Mouse (Mus musculus): Measurements from ENCODE around the gene Ggact. TPM values are rescaled to one million over a fixed set of nuclear protein-coding genes. Genes with fewer than 3 reads are reported as not detected.

The Ggact gene
- polyA plus RNA-seq, 1 experiment = 137 TPM

GRCm38 (mm10) chr14:122867531-122868285 is 45.8 kb downstream of the Ggact start:
- Histone ChIP-seq H3K27me3 (ENCODE audit: control insufficient read depth, insufficient read depth, low read length) (no peaks in the 10 kb centered on the region), H3K4me3 (replicated peaks; ENCODE audit: insufficient read depth, low read depth, low read length) (no peak overlapping the region), H3K27ac (ENCODE audit: insufficient read depth, low read length) (no peak overlapping the region), H3K4me1 (ENCODE audit: control insufficient read depth, insufficient read depth, low read length) (peaks cover 5% of the 10 kb centered on the region; the same call in 1 of the 2 replicates)
- 86% methylated on average over 4 of the region's 4 CpGs for WGBS
- DNase-seq = peak; percentile 6 to 53
- TF ChIP-seq POLR2A (IDR thresholded peaks at IDR 0.05; ENCODE audit: borderline replicate concordance, insufficient read depth, low read length) (no peak), CTCF (IDR thresholded peaks at IDR 0.05; ENCODE audit: borderline replicate concordance, insufficient read depth, low read depth, low read length) (no peak)

- WGBS = 94% methylated on average over 4 of the region's 4 CpGs
- DNase-seq = no peak
- Histone ChIP-seq H3K4me3 (replicated peaks; ENCODE audit: insufficient read depth, low read depth, low read length) (no peak overlapping the region), H3K4me1 (ENCODE audit: control insufficient read depth, insufficient read depth, low read length) (peaks cover 9% of the 10 kb centered on the region; the same call in 1 of the 2 replicates), H3K27me3 (ENCODE audit: control insufficient read depth, insufficient read depth, low read length) (no peaks in the 10 kb centered on the region), H3K27ac (ENCODE audit: insufficient read depth, low read length) (no peak overlapping the region)
- TF ChIP-seq CTCF (IDR thresholded peaks at IDR 0.05; ENCODE audit: borderline replicate concordance, insufficient read depth, low read depth, low read length) (no peak), POLR2A (IDR thresholded peaks at IDR 0.05; ENCODE audit: borderline replicate concordance, insufficient read depth, low read length) (no peak)
Observed at GRCm38 (mm10) chr14:122865462-122866129, 48.0 kb downstream of the Ggact start.

- 36% methylated on average over 4 of the region's 4 CpGs for WGBS
- Histone ChIP-seq H3K27ac (ENCODE audit: insufficient read depth, low read length) (no peak overlapping the region), H3K4me3 (replicated peaks; ENCODE audit: insufficient read depth, low read depth, low read length) (no peak overlapping the region), H3K27me3 (ENCODE audit: control insufficient read depth, insufficient read depth, low read length) (no peaks in the 10 kb centered on the region), H3K4me1 (ENCODE audit: control insufficient read depth, insufficient read depth, low read length) (peaks cover 4% of the 10 kb centered on the region; the same call in 1 of the 2 replicates)
- TF ChIP-seq POLR2A (IDR thresholded peaks at IDR 0.05; ENCODE audit: borderline replicate concordance, insufficient read depth, low read length) (no peak), CTCF (IDR thresholded peaks at IDR 0.05; ENCODE audit: borderline replicate concordance, insufficient read depth, low read depth, low read length) (no peak)
- DNase-seq = peak in 1 of 2 experiments; percentile 37
Observed at GRCm38 (mm10) chr14:122862623-122863022, 50.9 kb downstream of the Ggact start.

GRCm38 (mm10) chr14:122859792-122860191 is 53.8 kb downstream of the Ggact start:
- no peaks in the 10 kb centered on the region for H3K27me3 ChIP-seq (ENCODE audit: control insufficient read depth, insufficient read depth, low read length)
- peaks cover 4% of the 10 kb centered on the region; the same call in 1 of the 2 replicates for H3K4me1 ChIP-seq (ENCODE audit: control insufficient read depth, insufficient read depth, low read length)
- no peak overlapping the region for H3K27ac ChIP-seq (ENCODE audit: insufficient read depth, low read length)
- no peak for TF ChIP-seq CTCF (IDR thresholded peaks at IDR 0.05; ENCODE audit: borderline replicate concordance, insufficient read depth, low read depth, low read length)
- no peak for TF ChIP-seq POLR2A (IDR thresholded peaks at IDR 0.05; ENCODE audit: borderline replicate concordance, insufficient read depth, low read length)
- no peak for DNase-seq
- no peak overlapping the region for H3K4me3 ChIP-seq (replicated peaks; ENCODE audit: insufficient read depth, low read depth, low read length)
- WGBS = 95% methylated on average over 1 of the region's 1 CpGs

- Histone ChIP-seq H3K27ac (ENCODE audit: insufficient read depth, low read length) (no peak overlapping the region), H3K4me3 (replicated peaks; ENCODE audit: insufficient read depth, low read depth, low read length) (no peak overlapping the region), H3K27me3 (ENCODE audit: control insufficient read depth, insufficient read depth, low read length) (no peaks in the 10 kb centered on the region), H3K4me1 (ENCODE audit: control insufficient read depth, insufficient read depth, low read length) (no peaks in the 10 kb centered on the region)
- no peak for DNase-seq
- WGBS = 90% methylated on average over 5 of the region's 5 CpGs
- TF ChIP-seq CTCF (IDR thresholded peaks at IDR 0.05; ENCODE audit: borderline replicate concordance, insufficient read depth, low read depth, low read length) (no peak), POLR2A (IDR thresholded peaks at IDR 0.05; ENCODE audit: borderline replicate concordance, insufficient read depth, low read length) (no peak)
Observed at GRCm38 (mm10) chr14:122852506-122853057, 61.0 kb downstream of the Ggact start.

GRCm38 (mm10) chr14:122837018-122837417 is 76.5 kb downstream of the Ggact start:
- 27% methylated on average over 2 of the region's 2 CpGs for WGBS
- Histone ChIP-seq H3K4me1 (ENCODE audit: control insufficient read depth, insufficient read depth, low read length) (no peaks in the 10 kb centered on the region), H3K27ac (ENCODE audit: insufficient read depth, low read length) (no peak overlapping the region), H3K4me3 (replicated peaks; ENCODE audit: insufficient read depth, low read depth, low read length) (no peak overlapping the region), H3K27me3 (ENCODE audit: control insufficient read depth, insufficient read depth, low read length) (no peaks in the 10 kb centered on the region)
- peak in 1 of 2 experiments; percentile 26 for DNase-seq
- TF ChIP-seq POLR2A (IDR thresholded peaks at IDR 0.05; ENCODE audit: borderline replicate concordance, insufficient read depth, low read length) = no peak
- no peak for TF ChIP-seq CTCF (IDR thresholded peaks at IDR 0.05; ENCODE audit: borderline replicate concordance, insufficient read depth, low read depth, low read length)

GRCm38 (mm10) chr14:122836221-122836620 is 77.3 kb downstream of the Ggact start:
- 59% methylated on average over 4 of the region's 4 CpGs for WGBS

More at GRCm38 (mm10) chr14:122836221-122836620, 77.3 kb downstream of the Ggact start:
- TF ChIP-seq POLR2A (IDR thresholded peaks at IDR 0.05; ENCODE audit: borderline replicate concordance, insufficient read depth, low read length) = no peak
- no peaks in the 10 kb centered on the region for H3K27me3 ChIP-seq (ENCODE audit: control insufficient read depth, insufficient read depth, low read length)
- H3K27ac ChIP-seq (ENCODE audit: insufficient read depth, low read length) = no peak overlapping the region
- no peak for DNase-seq
- H3K4me3 ChIP-seq (replicated peaks; ENCODE audit: insufficient read depth, low read depth, low read length) = no peak overlapping the region
- H3K4me1 ChIP-seq (ENCODE audit: control insufficient read depth, insufficient read depth, low read length) = no peaks in the 10 kb centered on the region

Data from cerebellum, adult 2 months (tissue).